Mouse (Mus musculus) thymus, postnatal 25 days (tissue): Measurements from ENCODE around the gene Parg.
A peak's percentile ranks its signal among the peaks of the same experiment; 100 is the strongest.

ENCODE experiments used
- DNase-seq: peaks from one replicate; pipeline ENCODE4 v3.0.0; 2022

The Parg gene

GRCm38 (mm10) chr14:32321732-32322685 lies 120.3 kb downstream of the Parg start, which contains the start of gene Ogdhl:
TSS of gene Ogdhl (plus strand) at chr14:32322019.
- DNase-seq = peak; percentile 60

GRCm38 (mm10) chr14:32323221-32323620 lies 121.5 kb downstream of the Parg start:
- DNase-seq = no peak

GRCm38 (mm10) chr14:32327366-32327765 lies 125.6 kb downstream of the Parg start:
- DNase-seq = no peak

GRCm38 (mm10) chr14:32332515-32333445 lies 131.0 kb downstream of the Parg start:
- DNase-seq = no peak

- no peak for DNase-seq
Observed at GRCm38 (mm10) chr14:32336021-32336420, 134.3 kb downstream of the Parg start.

GRCm38 (mm10) chr14:32336547-32336946 lies 134.8 kb downstream of the Parg start:
- DNase-seq = no peak

- DNase-seq = no peak
Observed at GRCm38 (mm10) chr14:32341823-32342222, 140.1 kb downstream of the Parg start.

GRCm38 (mm10) chr14:32344176-32344575 lies 142.4 kb downstream of the Parg start:
- no peak for DNase-seq

GRCm38 (mm10) chr14:32344694-32345093 lies 142.9 kb downstream of the Parg start:
- DNase-seq = no peak
